Mouse (Mus musculus) hindbrain, embryonic 11.5 days (tissue): ENCODE results near the gene St6galnac1. TPM values are rescaled to one million over a fixed set of nuclear protein-coding genes. Genes with fewer than 3 reads are reported as not detected.
A peak's percentile ranks its signal among the peaks of the same experiment; 100 is the strongest.

ENCODE experiments used
- ATAC-seq: fragments of 200-750 bp; cut with Nextera tagmentation; 2 replicates; pipeline ENCODE4 v1.8.0; 2017; ENCODE audit warnings: mild to moderate bottlenecking, moderate TSS enrichment, moderate library complexity; ENCODE audit not compliant: low FRiP score
- DNase-seq: peaks from one replicate; pipeline ENCODE4 v3.0.0-alpha.2; 2015; ENCODE audit warnings: low spot score
- H3K27ac ChIP-seq: fragments of 300-500 bp; sonication (generic); 2 replicates; pipeline ENCODE4 v1.5.1; 2014; ENCODE audit warnings: mild to moderate bottlenecking, low read depth, low read length
- H3K27me3 ChIP-seq: fragments of 300-500 bp; sonication (generic); 2 replicates; pipeline ENCODE4 v1.6.1; 2014; ENCODE audit warnings: mild to moderate bottlenecking, low read length, moderate library complexity, mixed read lengths; ENCODE audit not compliant: control insufficient read depth, insufficient read depth
- H3K36me3 ChIP-seq: fragments of 300-500 bp; sonication (generic); 2 replicates; pipeline ENCODE4 v1.6.1; 2014; ENCODE audit warnings: mild to moderate bottlenecking, low read length, moderate library complexity, mixed read lengths; ENCODE audit not compliant: control insufficient read depth, insufficient read depth
- H3K4me1 ChIP-seq: fragments of 300-500 bp; sonication (generic); replicated peaks from 2 replicates; pipeline ENCODE4 v1.6.1; 2014; ENCODE audit warnings: low read length, mixed read lengths; ENCODE audit not compliant: control insufficient read depth, insufficient read depth
- H3K4me2 ChIP-seq: fragments of 300-500 bp; sonication (generic); replicated peaks from 2 replicates; pipeline ENCODE4 v1.6.1; 2014; ENCODE audit warnings: mild to moderate bottlenecking, low read depth, low read length
- H3K4me3 ChIP-seq: fragments of 300-500 bp; sonication (generic); 2 replicates; pipeline ENCODE4 v1.5.1; 2014; ENCODE audit warnings: low read depth, low read length
- H3K9ac ChIP-seq: fragments of 300-500 bp; sonication (generic); 2 replicates; pipeline ENCODE4 v1.6.1; 2014; ENCODE audit warnings: low read depth, low read length
- H3K9me3 ChIP-seq: fragments of 300-500 bp; sonication (generic); 2 replicates; pipeline ENCODE4 v1.6.1; 2016; ENCODE audit warnings: low read length; ENCODE audit not compliant: control insufficient read depth
- WGBS: fragments of 180-500 bp; shearing (Covaris S2); extraction: QIAGEN DNeasy Blood & Tissue Kit; methylation state at CpG from one replicate; pipeline ENCODE4 v1.1.7; 2014; 5-methylcytosine and 5-hydroxymethylcytosine counted together
- polyA plus RNA-seq: library from polyadenylated mRNA; unstranded; fragments of >200 nt; fragmentation: Nextera tagmentation; extraction: Ambion mirVana; gene quantifications from 2 replicates; pipeline ENCODE4 v1.2.1, GENCODE M21; 2014

Gene St6galnac1
- polyA plus RNA-seq, 1 experiment from 2014 or later = not detected

DNA sequence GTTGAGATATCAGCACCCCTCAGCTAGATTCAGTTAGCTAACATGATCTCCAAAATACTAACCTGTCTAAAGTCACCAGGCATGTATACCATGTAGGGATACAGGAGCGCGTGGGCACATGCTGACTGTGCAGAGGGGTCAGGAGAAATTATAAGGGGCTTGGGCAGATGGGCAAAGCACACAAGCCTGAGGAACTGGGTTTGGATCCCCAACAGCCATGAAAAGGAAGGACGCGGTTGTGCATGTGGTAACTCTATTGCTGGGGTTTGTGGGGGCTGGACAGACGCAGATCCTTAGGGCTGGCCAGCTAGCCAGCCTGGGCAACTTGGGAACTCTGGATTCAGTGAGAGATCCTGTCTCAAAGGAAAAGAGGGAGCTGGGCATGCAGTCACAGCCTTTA, 42.3 kb upstream of the St6galnac1 start:
- Histone ChIP-seq H3K4me1 (peaks cover 37% of the 10 kb centered on the region), H3K9ac (no peak overlapping the region), H3K27ac (no peak overlapping the region), H3K4me3 (no peak overlapping the region), H3K36me3 (no peaks in the 10 kb centered on the region), H3K9me3 (no peaks in the 10 kb centered on the region), H3K27me3 (no peaks in the 10 kb centered on the region), H3K4me2 (no peak overlapping the region)
- DNase-seq (no peak), ATAC-seq (no peak)
- WGBS = 94% methylated on average over 5 of the region's 5 CpGs

DNA sequence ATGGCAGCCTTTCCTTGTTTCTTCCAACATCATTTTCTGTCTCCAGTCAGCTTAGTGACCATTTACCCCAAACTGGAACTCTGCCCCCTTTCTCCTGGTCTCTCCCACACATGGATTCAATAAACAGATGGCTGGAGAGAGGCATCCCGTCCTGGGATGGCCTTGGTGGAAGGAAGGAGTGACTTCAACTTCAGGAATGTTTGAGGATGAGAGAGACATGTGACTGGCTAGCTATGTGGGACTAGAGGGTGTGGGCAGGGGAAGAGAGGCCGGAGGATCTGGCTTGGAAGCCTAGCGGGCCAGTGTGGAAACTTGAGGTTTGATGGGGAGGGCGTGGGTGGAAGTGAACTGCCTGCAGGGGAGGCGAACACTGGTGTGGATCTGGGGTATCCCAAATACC, 41.5 kb upstream of the St6galnac1 start:
- H3K36me3 ChIP-seq = no peaks in the 10 kb centered on the region
- no peaks in the 10 kb centered on the region for H3K9me3 ChIP-seq
- peaks cover 36% of the 10 kb centered on the region for H3K4me1 ChIP-seq
- H3K4me3 ChIP-seq = no peak overlapping the region
- WGBS = 80% methylated on average over 5 of the region's 5 CpGs
- no peak for DNase-seq
- H3K27ac ChIP-seq = no peak overlapping the region
- no peak for ATAC-seq
- no peak overlapping the region for H3K9ac ChIP-seq
- no peak overlapping the region for H3K4me2 ChIP-seq
- no peaks in the 10 kb centered on the region for H3K27me3 ChIP-seq

DNA sequence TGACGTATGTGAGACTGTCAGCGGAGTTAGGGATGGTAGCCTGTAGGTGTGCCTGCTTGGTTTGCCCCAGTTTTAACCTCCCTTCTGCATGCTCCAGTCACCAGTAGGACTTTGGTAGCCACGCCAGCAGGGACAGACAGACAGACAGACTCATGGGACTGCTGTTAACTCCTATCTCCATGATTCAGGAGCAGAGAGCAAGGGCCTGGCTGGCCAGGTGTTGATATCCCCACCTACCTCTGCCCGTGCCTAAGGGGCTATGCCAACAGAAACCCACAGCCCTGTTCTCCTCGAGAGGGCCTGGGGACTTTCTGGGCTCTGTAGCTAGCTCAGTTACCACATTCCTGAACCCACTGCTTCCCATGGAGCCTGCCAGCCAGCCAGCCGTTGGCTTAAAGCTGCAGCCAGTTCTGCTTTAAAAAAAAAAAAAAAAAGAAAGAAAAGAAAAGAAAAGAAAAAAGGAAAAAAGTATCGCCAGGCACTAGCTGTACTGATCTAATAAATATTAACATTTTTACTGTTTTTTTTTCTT, 39.6 kb upstream of the St6galnac1 start:
- WGBS = 22% methylated on average over 7 of the region's 7 CpGs
- Histone ChIP-seq H3K9me3 (no peaks in the 10 kb centered on the region), H3K4me2 (peak overlapping the region; percentile 14), H3K27ac (peak overlapping the region; percentile 96), H3K4me1 (peaks cover 40% of the 10 kb centered on the region), H3K9ac (peak overlapping the region; percentile 38; the same call in 1 of the 2 replicates), H3K4me3 (no peak overlapping the region), H3K36me3 (no peaks in the 10 kb centered on the region), H3K27me3 (no peaks in the 10 kb centered on the region)
- DNase-seq (no peak), ATAC-seq (no peak)

DNA sequence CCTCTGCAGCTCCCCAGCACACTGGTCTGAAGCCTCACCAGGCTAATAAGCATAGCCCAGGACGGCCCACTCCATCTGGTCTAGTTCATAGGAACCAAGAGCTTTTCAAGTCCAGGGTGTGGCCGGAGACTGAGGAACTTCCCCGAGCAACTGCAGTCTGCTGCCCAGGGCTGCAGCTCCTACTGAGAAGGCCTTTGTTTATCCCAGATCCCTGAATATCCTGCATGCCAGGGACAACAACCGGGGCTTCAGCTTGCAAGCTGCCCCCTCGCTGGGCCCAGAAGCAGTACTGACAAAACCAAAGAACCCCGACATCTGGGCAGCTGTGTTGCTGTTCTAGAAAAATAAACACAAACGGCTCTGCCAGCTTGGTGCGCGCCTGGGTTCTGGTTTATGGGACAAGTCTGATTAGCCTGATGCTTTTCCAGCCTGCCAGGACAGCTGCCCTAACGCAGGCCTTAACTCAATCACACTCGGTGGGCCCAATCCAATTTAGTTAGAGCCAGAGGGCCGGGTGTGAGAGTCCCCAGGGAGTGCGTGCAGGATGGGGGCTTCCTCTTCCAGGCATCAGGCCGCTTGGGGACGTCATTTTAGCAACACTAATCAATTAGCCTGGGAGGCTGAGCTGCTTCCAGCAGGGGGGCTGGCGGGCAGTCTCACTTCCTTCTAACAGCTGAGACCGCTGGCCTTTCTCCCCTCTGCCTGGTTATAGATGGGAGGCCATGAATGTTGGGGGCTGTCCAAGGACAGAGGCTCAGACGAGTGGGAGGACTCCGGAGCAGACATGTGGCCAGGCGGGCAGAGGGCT, 39.0 kb upstream of the St6galnac1 start:
- WGBS = 3% methylated on average over 20 of the region's 20 CpGs
- peaks cover 40% of the 10 kb centered on the region for H3K4me1 ChIP-seq
- no peak overlapping the region for H3K4me3 ChIP-seq
- H3K27me3 ChIP-seq = no peaks in the 10 kb centered on the region
- H3K4me2 ChIP-seq = peak overlapping the region; percentile 28
- peak overlapping the region; percentile 45 for H3K9ac ChIP-seq
- ATAC-seq (peak; percentile 49), DNase-seq (peak; percentile 81)
- H3K36me3 ChIP-seq = no peaks in the 10 kb centered on the region
- H3K9me3 ChIP-seq = no peaks in the 10 kb centered on the region
- peak overlapping the region; percentile 96 for H3K27ac ChIP-seq

DNA sequence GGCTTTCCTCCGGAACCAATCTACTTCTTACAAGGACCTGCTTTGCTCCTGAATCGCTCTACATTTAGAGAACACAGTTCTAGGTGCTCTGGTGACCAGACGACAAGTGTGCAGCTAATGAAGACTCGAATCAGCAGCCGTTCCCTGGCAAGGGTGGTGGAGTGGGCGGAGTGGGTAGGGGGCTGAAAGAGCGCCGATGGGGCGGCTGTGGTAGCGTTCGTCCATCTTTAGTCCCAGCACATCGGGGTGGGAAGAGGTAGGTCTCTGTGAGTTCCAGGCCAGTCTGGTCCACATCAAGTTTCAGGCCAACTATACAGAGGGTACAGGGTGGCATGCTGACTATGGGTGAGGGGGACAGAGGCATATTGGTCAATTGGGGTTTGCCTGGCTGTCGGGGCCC, 38.3 kb upstream of the St6galnac1 start:
- DNase-seq = no peak
- Histone ChIP-seq H3K27ac (peak overlapping the region; percentile 96), H3K36me3 (no peaks in the 10 kb centered on the region), H3K4me3 (no peak overlapping the region), H3K4me1 (peaks cover 40% of the 10 kb centered on the region), H3K27me3 (no peaks in the 10 kb centered on the region), H3K9ac (peak overlapping the region; percentile 45), H3K4me2 (peak overlapping the region; percentile 28), H3K9me3 (no peaks in the 10 kb centered on the region)
- ATAC-seq = no peak
- WGBS = 72% methylated on average over 13 of the region's 13 CpGs

DNA sequence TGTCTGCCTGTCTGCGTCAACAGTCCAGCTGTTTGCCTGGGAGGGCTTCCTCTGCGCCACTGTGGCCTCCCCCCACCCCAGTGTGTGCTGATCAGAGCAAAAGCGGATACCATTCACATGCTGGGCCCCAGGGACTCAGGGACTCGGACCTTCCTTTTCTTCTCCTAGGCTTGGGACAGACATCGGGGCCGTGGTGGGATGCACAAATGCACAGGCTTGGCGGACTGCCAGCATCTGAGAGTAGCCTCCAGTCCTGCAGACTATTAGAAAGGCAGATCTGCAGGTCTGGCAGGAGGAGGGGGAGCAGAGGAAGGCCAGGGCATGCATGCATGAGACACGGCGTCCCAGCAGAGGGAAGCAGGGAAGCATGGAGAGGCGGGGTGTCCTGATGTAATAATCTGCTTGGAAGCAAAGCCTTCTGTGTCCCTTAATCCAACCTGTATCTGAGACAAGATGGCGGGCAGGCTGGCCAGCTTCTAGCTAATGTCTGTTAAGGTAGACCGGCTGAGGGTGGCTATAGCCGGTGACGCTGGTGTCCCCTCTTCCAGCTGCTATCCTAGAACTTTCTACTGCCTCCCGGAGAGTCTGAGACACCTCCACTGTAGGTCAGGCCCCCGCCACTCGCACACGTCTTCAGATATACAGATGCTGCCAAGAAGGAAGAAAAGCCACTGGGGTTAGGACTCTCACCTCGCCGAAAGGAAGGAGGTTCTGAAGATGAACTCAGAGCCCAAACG, 37.7 kb upstream of the St6galnac1 start:
- peaks cover 40% of the 10 kb centered on the region for H3K4me1 ChIP-seq
- 0 out of 2 replicates have a peak overlapping the region, but pooled peaks have one; percentile 37 for H3K9ac ChIP-seq
- no peaks in the 10 kb centered on the region for H3K36me3 ChIP-seq
- H3K9me3 ChIP-seq = no peaks in the 10 kb centered on the region
- H3K27ac ChIP-seq = peak overlapping the region; percentile 96
- H3K27me3 ChIP-seq = no peaks in the 10 kb centered on the region
- peak overlapping the region; percentile 6; the same call in 1 of the 2 replicates for H3K4me3 ChIP-seq
- H3K4me2 ChIP-seq = peak overlapping the region; percentile 15; the same call in 1 of the 2 replicates
- DNase-seq (peak; percentile 80), ATAC-seq (peak; percentile 54)
- 40% methylated on average over 21 of the region's 21 CpGs for WGBS

DNA sequence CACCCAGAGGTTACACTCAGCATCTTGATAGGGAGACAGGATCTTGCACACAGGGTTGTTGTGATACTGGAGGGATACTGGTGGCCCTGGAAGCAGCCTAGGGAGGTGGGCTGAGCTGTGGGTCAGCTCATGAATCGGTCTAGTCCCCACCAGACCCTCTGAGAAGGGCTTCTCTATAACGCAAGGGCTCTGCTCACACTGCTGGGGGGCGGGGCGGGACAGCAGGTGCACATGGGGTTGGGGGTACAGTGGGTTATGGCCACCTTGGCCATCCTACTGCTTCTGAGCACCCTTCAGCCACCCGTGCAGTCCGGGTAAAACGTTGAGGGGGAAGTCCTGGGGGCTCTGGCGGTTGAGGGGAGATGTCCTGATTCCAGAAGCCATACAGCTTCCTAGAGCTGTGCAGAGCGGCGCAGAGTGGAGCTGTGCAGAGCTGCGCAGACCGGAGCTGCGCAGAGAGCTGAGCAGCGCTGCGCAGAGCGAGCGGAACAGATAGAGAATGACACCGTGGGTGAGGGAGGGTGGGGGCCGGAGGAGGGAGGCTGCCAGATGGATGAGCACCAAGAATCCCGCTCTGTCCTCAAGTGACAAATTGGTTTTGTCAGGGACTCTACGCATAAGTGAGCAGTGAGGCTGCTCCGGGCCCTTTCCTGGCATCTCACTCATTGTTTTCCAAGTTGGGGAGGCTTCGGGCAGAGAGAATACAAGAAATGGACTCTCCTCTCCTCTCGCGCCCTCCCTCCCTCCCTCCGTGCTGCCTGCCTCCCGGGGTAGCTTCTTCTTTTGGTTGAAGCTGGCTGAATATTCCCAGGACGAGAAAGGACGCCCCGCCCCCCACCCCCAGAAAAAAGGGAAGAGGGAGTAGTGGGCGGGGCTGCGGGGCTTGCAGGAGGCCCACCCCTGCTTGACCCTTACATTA, 35.9 kb upstream of the St6galnac1 start:
- H3K27me3 ChIP-seq = no peaks in the 10 kb centered on the region
- 5% methylated on average over 28 of the region's 32 CpGs for WGBS
- peak; percentile 87 for ATAC-seq

DNA sequence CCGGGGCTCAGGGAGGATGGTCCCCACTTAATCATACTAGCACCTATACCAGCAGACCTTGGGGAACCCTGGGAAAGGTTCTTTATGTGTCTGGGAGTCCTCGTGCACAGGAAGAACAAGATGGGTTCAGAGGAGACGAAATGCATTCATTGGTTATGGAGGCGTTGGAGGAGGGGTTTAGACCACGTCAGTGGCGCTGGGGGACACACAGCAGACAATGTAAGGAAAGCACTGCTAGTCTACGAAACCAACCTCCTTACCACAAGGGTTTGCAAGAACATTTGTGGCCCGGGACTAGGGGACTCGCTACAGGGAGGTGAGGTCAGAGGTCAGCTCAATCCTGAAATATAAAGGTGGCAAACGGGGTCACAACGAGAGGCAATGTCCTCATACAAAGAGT, 35.2 kb upstream of the St6galnac1 start:
- Histone ChIP-seq H3K4me3 (no peak overlapping the region), H3K9me3 (no peaks in the 10 kb centered on the region), H3K4me2 (peak overlapping the region; percentile 47), H3K36me3 (no peaks in the 10 kb centered on the region), H3K4me1 (peaks cover 39% of the 10 kb centered on the region), H3K27ac (peak overlapping the region; percentile 96), H3K27me3 (no peaks in the 10 kb centered on the region), H3K9ac (peak overlapping the region; percentile 58)
- DNase-seq (peak; percentile 35), ATAC-seq (no peak)
- 42% methylated on average over 11 of the region's 11 CpGs for WGBS

More for the DNA sequence above, 35.9 kb upstream of the St6galnac1 start:
- no peaks in the 10 kb centered on the region for H3K9me3 ChIP-seq
- peak overlapping the region; percentile 96 for H3K27ac ChIP-seq
- peaks cover 40% of the 10 kb centered on the region for H3K4me1 ChIP-seq
- peak; percentile 85 for DNase-seq
- peak overlapping the region; percentile 58 for H3K9ac ChIP-seq
- peak overlapping the region; percentile 47 for H3K4me2 ChIP-seq
- peak overlapping the region; percentile 12 for H3K4me3 ChIP-seq
- H3K36me3 ChIP-seq = no peaks in the 10 kb centered on the region
